Mouse (Mus musculus): ENCODE data around the gene Lingo3. TPM values are rescaled to one million over a fixed set of nuclear protein-coding genes. Genes with fewer than 3 reads are reported as not detected.

The Lingo3 gene
- polyA plus RNA-seq, 1 experiment from 2014 or later, result 0.05 TPM

DNA sequence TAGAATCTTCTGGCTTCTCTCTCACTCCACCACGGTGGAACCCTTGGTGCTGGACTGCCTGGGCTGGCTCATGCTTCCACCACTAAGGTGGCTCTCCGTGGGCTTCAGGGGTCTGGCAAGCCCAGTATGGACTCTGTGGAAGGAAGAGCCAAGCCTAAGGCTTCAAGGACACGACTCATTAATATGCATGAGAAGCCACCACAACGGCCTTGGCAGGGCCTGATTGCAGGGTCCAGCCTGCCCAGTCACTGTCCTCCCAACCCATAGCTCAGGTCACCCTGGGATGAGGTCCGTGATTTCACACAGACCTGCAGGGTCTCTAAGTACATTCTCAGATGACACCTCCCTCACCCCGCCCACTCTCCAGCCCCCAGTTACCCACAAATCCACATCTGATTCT is 4.0 kb downstream of the Lingo3 start:
- Histone ChIP-seq H3K36me3 (ENCODE audit: control insufficient read depth, insufficient read depth, low read length) (no peaks in the 10 kb centered on the region), H3K4me1 (replicated peaks; ENCODE audit: control insufficient read depth, insufficient read depth, low read length) (0 out of 2 replicates have a peak, but pooled peaks cover 3% of the 10 kb centered on the region), H3K4me2 (no peak overlapping the region), H3K4me3 (ENCODE audit: low read depth, low read length) (no peak overlapping the region), H3K27ac (ENCODE audit: low read depth, low read length) (no peak overlapping the region), H3K9ac (ENCODE audit: low read depth, low read length) (no peak overlapping the region), H3K9me3 (ENCODE audit: control insufficient read depth, low read length) (no peaks in the 10 kb centered on the region), H3K27me3 (replicated peaks; ENCODE audit: control insufficient read depth, insufficient read depth, low read length) (peaks cover 77% of the 10 kb centered on the region)
- no peak for DNase-seq (ENCODE audit: low spot score)
- ATAC-seq (replicated peaks; ENCODE audit: low FRiP score), result no peak
- WGBS, result 58% methylated on average over 6 of the region's 6 CpGs

DNA sequence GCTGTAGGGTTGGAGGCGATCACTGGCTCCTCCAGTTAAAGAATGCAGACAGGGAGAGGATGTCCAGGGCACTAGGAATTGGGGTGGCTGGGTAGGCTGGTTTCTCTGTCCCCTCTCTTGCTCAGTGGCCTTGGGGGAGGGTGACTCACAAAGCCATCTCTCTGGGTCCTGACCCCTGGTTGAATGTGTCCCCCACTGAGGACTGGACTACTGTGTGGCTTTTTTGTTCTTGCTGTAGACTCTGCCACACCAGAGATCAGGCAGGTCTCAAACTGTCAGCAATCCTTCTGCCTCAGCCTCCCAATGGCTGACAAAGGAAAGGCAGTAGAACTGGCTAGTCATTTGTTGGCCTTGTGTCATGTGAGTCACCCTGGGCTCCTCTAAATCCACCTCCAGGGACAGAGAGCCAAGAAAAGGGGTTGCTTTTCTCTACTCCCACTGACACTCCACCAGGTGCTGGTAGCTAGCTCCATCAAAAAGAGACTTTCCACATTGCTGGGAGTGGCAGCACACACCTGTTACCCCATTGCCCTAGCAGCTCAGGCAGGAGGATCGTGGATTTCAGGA is 5.4 kb downstream of the Lingo3 start:
- no peak for ATAC-seq (replicated peaks; ENCODE audit: low FRiP score)
- no peaks in the 10 kb centered on the region for H3K4me1 ChIP-seq (replicated peaks; ENCODE audit: control insufficient read depth, insufficient read depth, low read length)
- no peaks in the 10 kb centered on the region for H3K9me3 ChIP-seq (ENCODE audit: control insufficient read depth, low read length)
- H3K4me2 ChIP-seq, result no peak overlapping the region
- H3K36me3 ChIP-seq (ENCODE audit: control insufficient read depth, insufficient read depth, low read length), result no peaks in the 10 kb centered on the region
- H3K27me3 ChIP-seq (replicated peaks; ENCODE audit: control insufficient read depth, insufficient read depth, low read length), result peaks cover 77% of the 10 kb centered on the region
- WGBS, result 67% methylated on average over 2 of the region's 2 CpGs
- no peak for DNase-seq (ENCODE audit: low spot score)
- no peak overlapping the region for H3K4me3 ChIP-seq (ENCODE audit: low read depth, low read length)
- H3K9ac ChIP-seq (ENCODE audit: low read depth, low read length), result no peak overlapping the region
- no peak overlapping the region for H3K27ac ChIP-seq (ENCODE audit: low read depth, low read length)

DNA sequence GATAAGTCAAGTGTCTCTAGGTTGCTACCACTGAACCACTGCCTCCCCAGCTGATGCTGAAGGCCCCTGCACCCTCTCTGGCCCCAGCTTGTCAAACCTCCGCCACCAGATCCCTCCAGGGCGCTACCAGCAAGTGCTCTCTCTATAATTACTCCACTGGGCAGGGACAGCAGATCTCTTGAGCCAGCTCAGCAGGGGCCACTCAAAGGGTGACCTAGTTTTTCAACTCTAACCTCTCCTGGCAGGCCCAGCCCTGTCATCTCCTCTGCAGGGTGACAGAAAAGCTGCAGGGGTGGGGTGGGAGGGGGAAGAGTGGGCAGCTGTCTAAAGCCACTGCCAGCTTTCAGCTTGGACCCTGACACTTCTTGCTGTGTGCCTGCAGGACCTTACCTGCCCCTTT is 6.0 kb downstream of the Lingo3 start:
- no peak overlapping the region for H3K27ac ChIP-seq (ENCODE audit: low read depth, low read length)
- peaks cover 76% of the 10 kb centered on the region for H3K27me3 ChIP-seq (replicated peaks; ENCODE audit: control insufficient read depth, insufficient read depth, low read length)
- H3K36me3 ChIP-seq (ENCODE audit: control insufficient read depth, insufficient read depth, low read length), result no peaks in the 10 kb centered on the region
- H3K4me2 ChIP-seq, result no peak overlapping the region
- H3K9ac ChIP-seq (ENCODE audit: low read depth, low read length), result no peak overlapping the region
- H3K4me3 ChIP-seq (ENCODE audit: low read depth, low read length), result no peak overlapping the region
- ATAC-seq (replicated peaks; ENCODE audit: low FRiP score), result no peak
- no peaks in the 10 kb centered on the region for H3K4me1 ChIP-seq (replicated peaks; ENCODE audit: control insufficient read depth, insufficient read depth, low read length)
- no peak for DNase-seq (ENCODE audit: low spot score)
- WGBS, result 30% methylated on average over 2 of the region's 2 CpGs
- H3K9me3 ChIP-seq (ENCODE audit: control insufficient read depth, low read length), result no peaks in the 10 kb centered on the region

DNA sequence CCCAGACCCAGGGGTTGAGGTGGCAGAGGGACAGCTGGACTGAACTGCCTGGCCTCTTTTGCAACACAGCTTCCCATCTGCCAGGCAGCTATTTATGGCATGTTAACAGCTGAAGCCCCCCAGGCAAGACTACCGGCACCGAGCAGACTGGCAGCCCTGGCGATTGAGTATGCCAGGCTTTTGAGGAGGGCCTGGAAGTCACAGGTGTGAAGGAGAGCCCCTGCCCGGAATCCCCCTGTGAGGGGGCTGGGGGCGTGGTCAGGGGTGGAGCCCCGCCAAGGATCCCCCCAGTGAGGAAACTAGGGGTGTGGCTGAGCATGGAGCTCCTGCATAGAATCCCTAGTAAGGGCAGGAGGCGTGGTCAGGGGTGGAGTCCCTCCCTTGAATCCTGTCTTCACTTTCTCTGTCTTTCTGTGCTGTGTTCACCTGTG is 6.9 kb downstream of the Lingo3 start:
- no peak for DNase-seq (ENCODE audit: low spot score)
- no peaks in the 10 kb centered on the region; the same call in 1 of the 2 replicates for H3K36me3 ChIP-seq (ENCODE audit: control insufficient read depth, insufficient read depth, low read length)
- H3K27me3 ChIP-seq (replicated peaks; ENCODE audit: control insufficient read depth, insufficient read depth, low read length), result peaks cover 71% of the 10 kb centered on the region
- no peak overlapping the region for H3K4me3 ChIP-seq (ENCODE audit: low read depth, low read length)
- no peak overlapping the region for H3K4me2 ChIP-seq
- WGBS, result 50% methylated on average over 7 of the region's 7 CpGs
- no peak overlapping the region for H3K27ac ChIP-seq (ENCODE audit: low read depth, low read length)
- H3K9ac ChIP-seq (ENCODE audit: low read depth, low read length), result no peak overlapping the region
- H3K9me3 ChIP-seq (ENCODE audit: control insufficient read depth, low read length), result no peaks in the 10 kb centered on the region
- no peak; the same call in 1 of the 2 replicates for ATAC-seq (replicated peaks; ENCODE audit: low FRiP score)
- no peaks in the 10 kb centered on the region for H3K4me1 ChIP-seq (replicated peaks; ENCODE audit: control insufficient read depth, insufficient read depth, low read length)

DNA sequence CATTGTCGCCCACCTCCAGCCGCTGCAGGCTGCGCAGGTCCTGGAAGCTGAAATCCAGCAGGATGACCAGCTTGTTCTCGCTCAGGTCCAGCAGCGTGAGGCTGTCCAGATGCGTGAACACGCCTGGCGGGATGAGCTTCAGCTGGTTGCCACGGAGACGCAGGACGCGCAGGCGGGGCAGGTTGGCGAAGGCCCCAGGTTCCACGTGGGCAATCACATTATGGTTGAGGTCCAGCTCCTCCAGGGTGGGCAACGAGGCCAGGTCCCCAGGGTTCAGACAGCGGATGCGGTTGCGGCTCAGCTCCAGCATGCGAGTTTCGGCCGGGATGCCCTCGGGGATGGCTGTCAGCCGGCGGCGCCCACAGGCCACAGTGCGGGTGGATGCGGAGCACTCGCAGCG is 8.2 kb downstream of the Lingo3 start:
- 48% methylated on average over 30 of the region's 30 CpGs for WGBS
- 0 out of 2 replicates have a peak overlapping the region, but pooled peaks have one; percentile 8 for H3K4me3 ChIP-seq (ENCODE audit: low read depth, low read length)
- no peaks in the 10 kb centered on the region for H3K9me3 ChIP-seq (ENCODE audit: control insufficient read depth, low read length)
- H3K27me3 ChIP-seq (replicated peaks; ENCODE audit: control insufficient read depth, insufficient read depth, low read length), result peaks cover 59% of the 10 kb centered on the region
- H3K36me3 ChIP-seq (ENCODE audit: control insufficient read depth, insufficient read depth, low read length), result no peaks in the 10 kb centered on the region; the same call in 1 of the 2 replicates
- DNase-seq (ENCODE audit: low spot score), result no peak
- no peak overlapping the region for H3K4me2 ChIP-seq
- H3K27ac ChIP-seq (ENCODE audit: low read depth, low read length), result no peak overlapping the region
- 0 out of 2 replicates have a peak overlapping the region, but pooled peaks have one; percentile 34 for H3K9ac ChIP-seq (ENCODE audit: low read depth, low read length)
- H3K4me1 ChIP-seq (replicated peaks; ENCODE audit: control insufficient read depth, insufficient read depth, low read length), result peaks cover 12% of the 10 kb centered on the region
- ATAC-seq (replicated peaks; ENCODE audit: low FRiP score), result no peak

DNA sequence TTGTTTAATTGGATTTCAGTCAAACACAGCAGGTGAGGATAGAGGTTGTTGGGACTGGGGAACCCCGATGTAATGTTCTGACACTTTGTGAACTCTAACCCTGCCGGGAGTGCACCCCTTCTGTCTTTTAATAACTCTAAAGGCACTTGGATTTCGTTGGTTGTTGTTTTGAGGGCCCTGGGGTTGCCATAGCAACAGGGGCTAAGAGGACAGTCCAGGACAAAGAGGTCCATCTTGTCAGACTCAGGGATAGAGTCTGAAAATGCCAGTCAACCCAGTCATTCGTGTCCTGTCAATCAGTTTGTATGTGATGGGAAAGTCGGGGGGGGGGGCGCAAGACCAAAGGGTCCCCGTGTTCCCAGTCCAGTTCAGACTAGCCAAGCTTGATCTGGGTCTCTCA is 11.0 kb downstream of the Lingo3 start:
- H3K27ac ChIP-seq (ENCODE audit: low read depth, low read length), result no peak overlapping the region
- peaks cover 12% of the 10 kb centered on the region for H3K36me3 ChIP-seq (ENCODE audit: control insufficient read depth, insufficient read depth, low read length)
- H3K4me1 ChIP-seq (replicated peaks; ENCODE audit: control insufficient read depth, insufficient read depth, low read length), result peaks cover 34% of the 10 kb centered on the region
- no peaks in the 10 kb centered on the region for H3K9me3 ChIP-seq (ENCODE audit: control insufficient read depth, low read length)
- no peak overlapping the region for H3K4me2 ChIP-seq
- H3K27me3 ChIP-seq (replicated peaks; ENCODE audit: control insufficient read depth, insufficient read depth, low read length), result peaks cover 51% of the 10 kb centered on the region
- no peak overlapping the region for H3K4me3 ChIP-seq (ENCODE audit: low read depth, low read length)
- ATAC-seq (replicated peaks; ENCODE audit: low FRiP score), result no peak
- no peak overlapping the region for H3K9ac ChIP-seq (ENCODE audit: low read depth, low read length)
- 75% methylated on average over 7 of the region's 7 CpGs for WGBS
- no peak for DNase-seq (ENCODE audit: low spot score)

DNA sequence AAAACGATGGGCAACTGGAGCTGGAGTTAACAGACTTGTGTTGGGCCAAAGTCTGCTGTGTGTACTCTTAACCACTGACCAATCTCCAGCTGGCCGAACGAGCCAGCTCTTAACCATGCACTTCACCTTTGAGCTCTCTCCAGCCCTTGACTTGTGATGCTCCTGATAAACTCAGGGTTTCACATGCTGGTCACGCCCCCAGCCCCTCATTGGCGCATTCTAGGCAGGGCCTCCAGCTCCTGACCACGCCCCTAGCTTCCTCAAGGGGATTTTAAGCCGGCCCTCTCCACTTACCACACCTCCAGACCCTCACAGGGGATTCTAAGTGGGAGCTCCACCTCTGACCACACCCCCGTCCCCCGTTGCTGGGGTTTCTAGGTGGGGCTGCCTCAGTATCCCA is 12.7 kb downstream of the Lingo3 start:
- Histone ChIP-seq H3K4me1 (replicated peaks; ENCODE audit: control insufficient read depth, insufficient read depth, low read length) (peaks cover 40% of the 10 kb centered on the region), H3K9me3 (ENCODE audit: control insufficient read depth, low read length) (no peaks in the 10 kb centered on the region), H3K4me2 (peak overlapping the region; percentile 30), H3K9ac (ENCODE audit: low read depth, low read length) (no peak overlapping the region), H3K36me3 (ENCODE audit: control insufficient read depth, insufficient read depth, low read length) (peaks cover 12% of the 10 kb centered on the region), H3K4me3 (ENCODE audit: low read depth, low read length) (no peak overlapping the region), H3K27me3 (replicated peaks; ENCODE audit: control insufficient read depth, insufficient read depth, low read length) (peaks cover 36% of the 10 kb centered on the region), H3K27ac (ENCODE audit: low read depth, low read length) (peak overlapping the region; percentile 52)
- DNase-seq (ENCODE audit: low spot score) (peak; percentile 63), ATAC-seq (replicated peaks; ENCODE audit: low FRiP score) (peak; percentile 16; the same call in 1 of the 2 replicates)
- 3% methylated on average over 9 of the region's 9 CpGs for WGBS

DNA sequence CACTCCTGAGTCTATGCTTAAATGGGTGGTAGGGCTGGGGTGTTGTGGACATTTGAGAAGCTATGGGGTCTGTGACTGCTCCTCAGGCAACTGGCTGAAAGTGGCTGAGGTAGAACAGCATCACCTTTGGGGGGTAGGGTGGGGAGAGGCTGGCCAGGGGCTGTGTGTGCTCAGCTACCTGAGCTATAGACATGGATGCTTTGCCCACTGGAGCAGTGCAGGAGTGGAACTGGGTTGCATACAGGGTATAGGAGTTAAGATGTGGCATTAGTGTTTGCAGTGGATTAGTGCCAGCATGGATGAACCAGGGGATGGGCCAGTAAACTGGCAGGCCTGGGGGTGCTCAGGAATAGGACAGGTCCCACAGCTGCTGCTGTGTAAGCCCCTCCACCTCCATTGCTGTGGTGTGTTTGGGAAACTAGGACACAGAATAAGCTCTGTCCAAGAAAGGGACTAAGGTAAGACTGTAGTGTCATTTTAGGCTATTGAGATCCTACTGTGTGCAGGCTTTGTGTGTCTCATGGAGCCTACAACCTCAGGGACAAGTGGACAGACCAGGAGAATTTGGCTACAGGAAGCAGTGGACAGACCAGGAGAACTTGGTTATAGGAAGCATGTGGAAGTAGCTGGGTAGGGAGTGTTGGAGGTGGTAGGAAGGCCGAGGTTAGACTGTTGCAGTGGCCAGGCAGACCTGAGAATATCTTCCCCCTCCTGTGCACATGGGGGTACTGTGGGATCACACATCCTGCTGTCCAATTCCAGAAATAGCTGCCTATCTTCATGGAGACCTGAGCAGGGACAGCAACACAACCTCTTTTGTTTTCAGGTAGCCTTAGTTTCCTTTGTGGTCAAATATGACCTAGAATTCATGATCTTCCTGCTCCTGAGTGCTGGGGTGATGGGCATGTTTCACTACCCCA is 14.2 kb downstream of the Lingo3 start:
- Histone ChIP-seq H3K4me3 (ENCODE audit: low read depth, low read length) (peak overlapping the region; percentile 20; the same call in 1 of the 2 replicates), H3K36me3 (ENCODE audit: control insufficient read depth, insufficient read depth, low read length) (peaks cover 12% of the 10 kb centered on the region), H3K9ac (ENCODE audit: low read depth, low read length) (no peak overlapping the region), H3K9me3 (ENCODE audit: control insufficient read depth, low read length) (no peaks in the 10 kb centered on the region), H3K4me2 (peak overlapping the region; percentile 20), H3K27ac (ENCODE audit: low read depth, low read length) (peak overlapping the region; percentile 38), H3K4me1 (replicated peaks; ENCODE audit: control insufficient read depth, insufficient read depth, low read length) (peaks cover 40% of the 10 kb centered on the region), H3K27me3 (replicated peaks; ENCODE audit: control insufficient read depth, insufficient read depth, low read length) (peaks cover 21% of the 10 kb centered on the region)
- ATAC-seq (replicated peaks; ENCODE audit: low FRiP score), result no peak
- WGBS, result 55% methylated on average over 1 of the region's 1 CpGs
- no peak for DNase-seq (ENCODE audit: low spot score)
